Mouse (Mus musculus) stomach, embryonic 14.5 days (tissue): ENCODE results near the gene Grik4. TPM values are rescaled to one million over a fixed set of nuclear protein-coding genes. Genes with fewer than 3 reads are reported as not detected.

Source experiments
- ATAC-seq: fragments of 200-750 bp; cut with Nextera tagmentation; 2 replicates; pipeline ENCODE4 v1.8.0; 2017; ENCODE audit warnings: low read depth, moderate TSS enrichment; ENCODE audit not compliant: insufficient number of reproducible peaks, insufficient read depth, low FRiP score
- H3K27ac ChIP-seq: fragments of 300-500 bp; sonication (generic); 2 replicates; pipeline ENCODE4 v1.5.1; 2014; ENCODE audit warnings: mild to moderate bottlenecking, low read length, moderate library complexity, mixed read lengths
- H3K27me3 ChIP-seq: fragments of 300-500 bp; sonication (generic); 2 replicates; pipeline ENCODE4 v1.6.1; 2014; ENCODE audit warnings: low read length, control low read depth, mixed read lengths; ENCODE audit not compliant: control insufficient read depth, insufficient read depth
- H3K36me3 ChIP-seq: fragments of 300-500 bp; sonication (generic); 2 replicates; pipeline ENCODE4 v1.6.1; 2014; ENCODE audit warnings: mild to moderate bottlenecking, control low read depth, low read length, moderate library complexity, mixed read lengths; ENCODE audit not compliant: control insufficient read depth, insufficient read depth
- H3K4me1 ChIP-seq: fragments of 300-500 bp; sonication (generic); 2 replicates; pipeline ENCODE4 v1.6.1; 2014; ENCODE audit warnings: low read length, control low read depth, mixed read lengths; ENCODE audit not compliant: control insufficient read depth, insufficient read depth
- H3K4me2 ChIP-seq: fragments of 300-500 bp; sonication (generic); replicated peaks from 2 replicates; pipeline ENCODE4 v1.6.1; 2014; ENCODE audit warnings: low read depth, low read length, control low read depth
- H3K4me3 ChIP-seq: fragments of 300-500 bp; sonication (generic); 2 replicates; pipeline ENCODE4 v1.5.1; 2014; ENCODE audit warnings: low read depth, low read length, control low read depth
- H3K9ac ChIP-seq: fragments of 300-500 bp; sonication (generic); replicated peaks from 2 replicates; pipeline ENCODE4 v1.6.1; 2014; ENCODE audit warnings: low read depth, mild to moderate bottlenecking, control low read depth, low read length, moderate library complexity, mixed read lengths
- H3K9me3 ChIP-seq: fragments of 300-500 bp; sonication (generic); 2 replicates; pipeline ENCODE4 v1.6.1; 2016; ENCODE audit warnings: low read depth, low read length, control low read depth; ENCODE audit not compliant: control insufficient read depth
- WGBS: fragments of 180-500 bp; shearing (Covaris S2); extraction: QIAGEN DNeasy Blood & Tissue Kit; methylation state at CpG from one replicate; pipeline ENCODE4 v1.1.7; 2014; 5-methylcytosine and 5-hydroxymethylcytosine counted together
- polyA plus RNA-seq: library from polyadenylated mRNA; unstranded; fragments of >200 nt; fragmentation: Nextera tagmentation; extraction: Ambion mirVana; gene quantifications from 2 replicates; pipeline ENCODE4 v1.2.1, GENCODE M21; 2014

The Grik4 gene
- polyA plus RNA-seq, 1 experiment from 2014 or later = 1.4 TPM

DNA sequence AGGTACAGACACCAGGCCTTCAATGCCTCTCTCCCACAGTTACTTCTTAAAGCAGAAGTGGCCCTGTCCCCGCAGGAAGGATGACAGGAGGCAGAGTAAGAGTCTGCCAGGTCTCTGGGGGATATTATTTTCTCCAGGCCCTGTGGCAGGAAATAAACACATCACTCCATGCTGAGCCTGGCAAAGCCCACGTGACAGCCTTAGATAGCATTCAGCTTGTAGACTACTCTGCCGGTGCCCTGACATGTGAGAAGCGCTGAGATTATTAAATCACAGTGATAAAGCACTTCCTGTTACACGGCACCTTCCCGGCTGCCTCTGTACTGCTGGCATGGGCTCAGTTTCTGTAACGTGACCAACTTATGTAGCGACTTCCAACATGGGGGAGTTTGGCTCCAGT, 148.4 kb downstream of the Grik4 start:
- H3K27ac ChIP-seq = no peak overlapping the region
- WGBS = 18% methylated on average over 8 of the region's 8 CpGs
- no peak overlapping the region for H3K9ac ChIP-seq
- no peaks in the 10 kb centered on the region for H3K36me3 ChIP-seq
- no peak overlapping the region for H3K4me2 ChIP-seq
- H3K4me3 ChIP-seq = no peak overlapping the region
- no peaks in the 10 kb centered on the region for H3K9me3 ChIP-seq
- no peaks in the 10 kb centered on the region for H3K27me3 ChIP-seq
- 0 out of 2 replicates have a peak, but pooled peaks cover 4% of the 10 kb centered on the region for H3K4me1 ChIP-seq
- peak; percentile 37; the same call in 1 of the 2 replicates for ATAC-seq

DNA sequence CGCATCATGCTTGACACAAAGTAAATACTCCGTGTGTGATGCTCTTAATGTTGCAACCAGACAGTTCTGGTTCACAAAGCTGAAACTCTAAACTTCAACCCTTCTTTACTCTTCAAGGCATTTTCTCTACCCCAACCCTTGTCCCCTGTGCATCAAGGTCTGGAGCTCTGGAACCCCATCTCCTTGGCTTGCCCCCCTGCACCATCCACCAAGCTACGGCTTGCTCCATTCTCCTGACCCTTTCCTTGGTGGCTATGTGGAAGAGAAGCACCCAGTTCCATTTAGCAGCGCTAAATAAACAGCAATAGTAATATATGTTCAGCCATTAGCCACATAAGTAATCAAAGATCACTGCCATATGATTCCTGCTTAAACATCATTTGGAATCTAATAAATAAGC, 150.3 kb downstream of the Grik4 start:
- Histone ChIP-seq H3K9ac (no peak overlapping the region), H3K36me3 (no peaks in the 10 kb centered on the region), H3K4me3 (no peak overlapping the region), H3K9me3 (no peaks in the 10 kb centered on the region), H3K27me3 (no peaks in the 10 kb centered on the region), H3K4me1 (0 out of 2 replicates have a peak, but pooled peaks cover 4% of the 10 kb centered on the region), H3K4me2 (no peak overlapping the region), H3K27ac (no peak overlapping the region)
- ATAC-seq = no peak
- 77% methylated on average over 4 of the region's 4 CpGs for WGBS

DNA sequence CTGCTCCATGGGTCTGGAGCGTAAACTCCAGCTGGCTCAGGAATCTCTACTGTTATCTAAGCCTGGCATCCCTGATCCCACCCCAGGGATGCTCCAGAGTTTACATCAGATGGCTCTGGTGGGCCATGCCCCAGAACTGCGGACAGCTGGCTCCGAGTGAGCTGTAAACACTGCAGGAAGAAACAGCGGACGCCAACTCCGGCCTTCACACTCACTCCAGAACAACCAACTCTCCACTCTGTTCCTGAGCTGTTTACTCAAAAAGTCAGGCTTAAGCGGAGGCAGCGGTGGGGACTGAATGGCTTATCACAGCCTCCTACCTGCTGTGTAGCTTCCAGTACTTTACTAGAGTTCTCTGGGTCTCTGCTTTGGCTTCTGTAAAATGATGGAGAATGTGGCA, 150.7 kb downstream of the Grik4 start:
- Histone ChIP-seq H3K4me3 (no peak overlapping the region), H3K9me3 (no peaks in the 10 kb centered on the region)

DNA sequence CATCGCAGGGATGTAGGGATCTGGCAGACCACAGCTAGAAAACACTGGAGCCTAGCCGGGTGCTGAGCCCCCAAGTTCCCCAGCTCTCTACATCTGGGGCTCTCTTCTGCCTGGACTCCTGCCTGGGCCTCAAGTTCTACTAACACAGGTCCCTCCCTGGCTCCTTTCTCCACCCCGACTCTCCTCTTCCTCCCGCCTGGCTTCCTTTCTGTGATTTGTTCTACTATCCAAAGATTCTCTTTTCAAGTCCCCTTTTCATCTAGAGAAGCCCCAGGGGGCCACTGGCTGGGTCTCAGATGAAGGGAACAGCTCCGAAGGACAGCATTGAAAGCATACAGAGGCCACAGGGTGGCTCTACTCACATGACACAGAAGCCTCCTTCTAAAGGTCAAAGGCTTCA, 151.9 kb downstream of the Grik4 start:
- Histone ChIP-seq H3K4me1 (0 out of 2 replicates have a peak, but pooled peaks cover 4% of the 10 kb centered on the region), H3K36me3 (no peaks in the 10 kb centered on the region), H3K9ac (no peak overlapping the region), H3K27me3 (no peaks in the 10 kb centered on the region), H3K27ac (no peak overlapping the region), H3K9me3 (no peaks in the 10 kb centered on the region), H3K4me2 (no peak overlapping the region), H3K4me3 (no peak overlapping the region)
- ATAC-seq = no peak
- WGBS = 55% methylated on average over 5 of the region's 5 CpGs

More for the DNA sequence above, 150.7 kb downstream of the Grik4 start:
- Histone ChIP-seq H3K27ac (no peak overlapping the region), H3K36me3 (no peaks in the 10 kb centered on the region), H3K9ac (no peak overlapping the region), H3K4me2 (no peak overlapping the region), H3K27me3 (no peaks in the 10 kb centered on the region), H3K4me1 (0 out of 2 replicates have a peak, but pooled peaks cover 4% of the 10 kb centered on the region)
- no peak for ATAC-seq
- 50% methylated on average over 8 of the region's 8 CpGs for WGBS

DNA sequence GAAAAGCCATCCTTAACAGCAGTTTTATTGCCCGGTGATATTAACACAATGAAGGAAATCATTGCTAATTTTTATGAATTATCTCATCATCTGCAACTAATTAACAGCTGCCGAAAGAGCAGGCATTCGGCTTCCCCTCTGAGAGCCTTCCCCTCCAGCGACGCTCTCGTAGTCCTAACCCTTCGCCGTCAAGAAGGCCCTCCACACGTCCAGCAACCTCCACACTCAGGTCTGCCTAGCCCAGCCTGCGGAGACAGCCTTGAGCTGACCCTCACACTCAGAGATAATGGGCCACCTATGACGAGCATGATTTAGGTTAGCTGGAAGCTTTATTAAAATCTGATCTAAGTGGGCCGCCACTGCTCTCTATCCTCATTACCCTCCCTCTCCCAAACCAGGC, 152.5 kb downstream of the Grik4 start:
- Histone ChIP-seq H3K4me1 (0 out of 2 replicates have a peak, but pooled peaks cover 4% of the 10 kb centered on the region), H3K36me3 (no peaks in the 10 kb centered on the region), H3K27me3 (no peaks in the 10 kb centered on the region), H3K27ac (no peak overlapping the region), H3K4me3 (no peak overlapping the region), H3K9me3 (no peaks in the 10 kb centered on the region), H3K4me2 (no peak overlapping the region), H3K9ac (no peak overlapping the region)
- no peak for ATAC-seq
- WGBS = 79% methylated on average over 12 of the region's 12 CpGs

DNA sequence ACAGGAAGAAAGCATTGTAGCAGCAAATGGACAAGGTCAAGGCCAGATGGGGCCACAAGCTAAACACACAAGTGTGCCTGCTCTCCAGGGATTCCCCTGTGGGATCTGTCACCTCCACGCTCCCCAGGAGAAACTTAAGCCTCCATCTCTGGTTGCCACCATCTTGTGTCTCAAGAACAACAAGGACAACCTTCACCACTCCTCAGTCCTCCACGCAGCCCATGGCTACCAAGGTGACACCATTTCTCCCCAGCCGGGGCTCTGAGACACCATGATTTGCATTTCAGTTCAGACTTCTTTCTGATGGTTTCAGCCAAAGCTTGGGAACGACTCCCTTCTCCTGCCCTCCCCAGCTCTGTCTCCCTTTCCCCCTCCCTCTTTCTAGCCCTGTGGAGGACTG, 152.9 kb downstream of the Grik4 start:
- no peak overlapping the region for H3K9ac ChIP-seq
- no peak for ATAC-seq
- H3K9me3 ChIP-seq = no peaks in the 10 kb centered on the region
- H3K4me2 ChIP-seq = no peak overlapping the region
- H3K4me3 ChIP-seq = no peak overlapping the region
- no peak overlapping the region for H3K27ac ChIP-seq
- no peaks in the 10 kb centered on the region for H3K36me3 ChIP-seq
- H3K27me3 ChIP-seq = no peaks in the 10 kb centered on the region
- H3K4me1 ChIP-seq = 0 out of 2 replicates have a peak, but pooled peaks cover 4% of the 10 kb centered on the region
- 59% methylated on average over 4 of the region's 4 CpGs for WGBS

DNA sequence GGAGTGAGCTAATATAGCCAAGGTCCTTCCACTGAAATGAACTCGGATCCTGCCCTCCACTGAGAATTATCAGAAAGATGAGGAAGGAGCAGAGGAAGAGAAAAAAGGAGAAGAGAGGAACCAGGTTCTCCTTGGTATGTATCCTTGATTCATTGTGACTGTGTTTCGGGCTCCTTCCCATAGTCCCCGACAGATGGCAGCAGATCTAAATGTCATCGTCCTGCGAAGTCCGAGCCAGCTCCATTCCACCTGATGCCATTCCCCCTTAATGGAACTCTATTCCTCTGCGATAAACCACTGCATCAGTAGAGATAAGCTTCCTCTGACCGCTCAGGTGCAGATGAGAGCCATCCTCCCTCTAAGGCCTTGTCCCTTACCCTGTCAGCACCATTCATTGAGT, 155.8 kb downstream of the Grik4 start:
- Histone ChIP-seq H3K27ac (no peak overlapping the region), H3K9me3 (no peaks in the 10 kb centered on the region), H3K4me2 (no peak overlapping the region), H3K27me3 (no peaks in the 10 kb centered on the region), H3K4me3 (no peak overlapping the region), H3K9ac (no peak overlapping the region), H3K36me3 (no peaks in the 10 kb centered on the region), H3K4me1 (no peaks in the 10 kb centered on the region)
- 0 out of 2 replicates have a peak, but pooled peaks have one; percentile 37 for ATAC-seq
- 15% methylated on average over 8 of the region's 8 CpGs for WGBS

DNA sequence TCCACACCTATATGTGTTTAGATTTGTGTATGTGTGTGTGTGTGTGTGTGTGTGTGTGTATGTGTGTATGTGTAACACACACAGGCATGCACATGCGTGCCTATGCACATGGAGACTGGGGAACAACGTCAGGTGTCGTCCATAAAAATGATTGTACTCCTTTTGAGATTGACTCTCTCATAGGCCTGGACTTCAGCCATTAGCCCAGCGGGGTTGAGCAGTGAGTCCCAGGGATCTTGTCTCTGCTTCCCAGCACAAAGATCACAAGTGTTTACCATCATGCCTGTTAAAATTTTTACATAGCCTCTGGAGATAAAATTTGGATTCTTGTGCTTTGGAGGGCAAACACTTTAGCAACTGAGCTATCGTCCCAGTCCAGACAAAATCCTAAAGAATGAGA, 157.4 kb downstream of the Grik4 start:
- WGBS = 84% methylated on average over 5 of the region's 5 CpGs
- H3K4me2 ChIP-seq = no peak overlapping the region
- no peak overlapping the region for H3K27ac ChIP-seq

DNA sequence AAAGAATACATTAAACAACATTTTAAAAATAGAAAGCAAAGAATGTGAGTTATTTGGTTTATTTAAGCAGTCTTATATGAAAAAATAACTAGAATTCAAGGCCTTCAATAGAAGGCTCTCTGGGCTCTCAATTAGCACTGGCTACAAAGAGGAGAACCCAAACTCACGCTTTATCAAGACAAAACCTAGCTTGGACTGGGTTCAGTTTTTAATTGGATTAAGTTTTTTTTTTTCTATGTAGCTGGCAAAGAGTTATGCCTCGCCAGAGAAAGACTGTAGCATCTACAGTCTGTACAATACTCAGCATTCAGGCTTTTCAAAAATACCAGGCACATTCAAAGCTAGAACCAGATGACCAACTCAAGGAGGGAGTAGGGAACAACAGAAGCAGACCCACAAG, 158.0 kb downstream of the Grik4 start:
- ATAC-seq = no peak
- Histone ChIP-seq H3K4me1 (no peaks in the 10 kb centered on the region), H3K9ac (no peak overlapping the region), H3K4me2 (no peak overlapping the region), H3K27me3 (no peaks in the 10 kb centered on the region), H3K9me3 (no peaks in the 10 kb centered on the region), H3K4me3 (no peak overlapping the region), H3K36me3 (no peaks in the 10 kb centered on the region), H3K27ac (no peak overlapping the region)
- WGBS = 75% methylated on average over 2 of the region's 2 CpGs

More for the DNA sequence above, 157.4 kb downstream of the Grik4 start:
- Histone ChIP-seq H3K4me1 (no peaks in the 10 kb centered on the region), H3K9me3 (no peaks in the 10 kb centered on the region), H3K9ac (no peak overlapping the region), H3K27me3 (no peaks in the 10 kb centered on the region), H3K4me3 (no peak overlapping the region), H3K36me3 (no peaks in the 10 kb centered on the region)
- ATAC-seq = no peak
